Mouse (Mus musculus): ENCODE results near the gene Abcc1.

- TF ChIP-seq CTCF (IDR thresholded peaks at IDR 0.05; ENCODE audit: low read depth, low read length), result no peak
- TF ChIP-seq POLR2A (IDR thresholded peaks at IDR 0.05; ENCODE audit: borderline replicate concordance, low read depth, low read length), result no peak
These were observed 83.8 kb downstream of the Abcc1 start for GRCm38 (mm10) chr16:14445197-14445596.

All from bone marrow macrophage, adult 2 months (primary cell).